Mouse (Mus musculus): ENCODE data around the gene Pawr. TPM values are rescaled to one million over a fixed set of nuclear protein-coding genes. Genes with fewer than 3 reads are reported as not detected.

Pawr gene
- polyA plus RNA-seq, 1 experiment: 46.2 TPM

DNA sequence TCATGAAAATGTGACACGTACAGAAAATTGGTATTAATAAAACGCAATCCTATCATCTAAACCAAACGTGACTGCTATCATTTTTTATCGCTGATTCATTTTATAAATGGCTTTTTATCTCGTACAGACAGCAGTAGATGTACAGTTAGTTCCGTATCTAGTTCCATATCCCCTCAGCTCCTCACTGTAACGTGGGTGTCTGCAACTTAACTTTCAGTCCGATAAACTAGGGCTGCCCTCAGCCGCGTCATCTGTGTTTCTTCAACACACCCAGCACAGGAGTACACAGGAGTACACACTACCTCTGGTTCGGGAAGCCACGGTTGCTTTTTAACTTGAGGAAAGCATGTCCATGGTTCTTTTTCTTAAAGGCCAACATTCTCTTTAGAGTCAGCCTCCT lies 63.3 kb downstream of the Pawr start:
- no peaks in the 10 kb centered on the region for H3K4me1 ChIP-seq (ENCODE audit: control insufficient read depth, insufficient read depth, low read length)
- no peak overlapping the region for H3K4me3 ChIP-seq (ENCODE audit: insufficient read depth, low read length)
- no peak overlapping the region for H3K27ac ChIP-seq (ENCODE audit: insufficient read depth, low read length)
- no peak for TF ChIP-seq CTCF (IDR thresholded peaks at IDR 0.05; ENCODE audit: borderline replicate concordance, insufficient read depth, low read length)

DNA sequence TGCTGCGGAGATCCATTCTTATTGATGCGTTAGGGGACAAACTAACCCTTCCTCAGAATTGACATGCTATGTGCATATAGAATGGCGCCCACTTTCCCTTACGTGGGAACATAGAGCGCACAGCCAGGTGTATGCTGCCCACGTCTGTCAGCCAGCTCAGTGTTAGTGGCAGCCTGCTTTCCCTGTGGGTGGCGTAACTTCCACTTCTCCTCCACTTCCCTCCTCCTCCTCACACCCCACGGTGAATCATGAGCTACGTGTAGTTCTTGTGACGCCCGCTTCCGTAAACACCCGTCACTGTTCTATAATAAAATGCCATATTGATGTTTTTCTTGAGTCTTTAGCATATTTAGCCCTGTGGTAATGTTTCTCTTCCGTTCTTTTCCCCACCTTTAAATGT lies 63.7 kb downstream of the Pawr start:
- no peak overlapping the region for H3K4me3 ChIP-seq (ENCODE audit: insufficient read depth, low read length)
- H3K4me1 ChIP-seq (ENCODE audit: control insufficient read depth, insufficient read depth, low read length): no peaks in the 10 kb centered on the region
- no peak overlapping the region for H3K27ac ChIP-seq (ENCODE audit: insufficient read depth, low read length)
- no peak for TF ChIP-seq CTCF (IDR thresholded peaks at IDR 0.05; ENCODE audit: borderline replicate concordance, insufficient read depth, low read length)
- TF ChIP-seq POLR2A (IDR thresholded peaks at IDR 0.05; ENCODE audit: low read depth, low read length): no peak

DNA sequence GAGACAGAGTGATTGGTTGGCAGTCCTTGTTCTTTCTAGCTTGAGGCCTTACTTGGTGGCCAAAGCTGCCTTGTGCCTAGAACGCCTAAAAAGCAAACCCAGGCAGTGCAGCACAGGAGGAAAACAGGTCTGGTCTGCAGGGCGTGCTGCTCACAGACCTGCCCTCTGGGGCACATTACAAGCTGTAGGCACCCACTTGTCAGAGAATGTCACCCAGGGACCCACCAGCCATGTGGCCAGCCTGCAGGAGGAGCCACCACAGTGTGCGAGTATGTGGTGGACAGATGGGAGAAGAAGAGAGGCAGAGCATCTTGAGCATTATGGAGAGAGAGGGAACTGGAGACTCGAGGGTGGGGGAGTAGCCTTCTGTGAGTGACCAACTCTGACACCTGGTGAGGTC lies 70.8 kb downstream of the Pawr start:
- no peak for TF ChIP-seq CTCF (IDR thresholded peaks at IDR 0.05; ENCODE audit: borderline replicate concordance, insufficient read depth, low read length)
- no peak for TF ChIP-seq POLR2A (IDR thresholded peaks at IDR 0.05; ENCODE audit: low read depth, low read length)
- no peak overlapping the region for H3K4me3 ChIP-seq (ENCODE audit: insufficient read depth, low read length)
- H3K4me1 ChIP-seq (ENCODE audit: control insufficient read depth, insufficient read depth, low read length): no peaks in the 10 kb centered on the region
- no peak overlapping the region for H3K27ac ChIP-seq (ENCODE audit: insufficient read depth, low read length)

DNA sequence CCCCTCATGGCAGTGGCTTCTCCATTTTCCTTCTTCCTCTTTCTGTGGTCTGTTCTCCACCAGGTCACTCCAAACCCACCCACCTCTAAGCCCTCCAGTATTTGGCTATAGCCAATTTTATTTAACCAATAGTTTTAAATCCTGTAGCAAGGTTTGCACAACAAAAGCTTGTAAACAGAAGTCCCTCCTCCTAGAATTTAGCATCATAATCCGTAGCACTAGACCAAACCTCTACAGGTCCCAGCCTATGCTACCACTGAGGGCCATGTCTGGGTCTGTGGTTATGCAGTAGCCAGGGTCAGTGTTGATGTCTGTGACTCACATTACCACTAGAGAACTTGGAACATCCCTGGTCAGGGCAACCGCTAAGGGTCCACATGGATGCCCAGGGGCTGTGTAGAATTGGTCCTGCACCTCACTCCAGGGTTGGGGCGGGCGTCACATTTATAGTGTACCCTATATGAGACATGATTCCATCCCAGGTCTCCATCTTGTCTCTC lies 71.5 kb downstream of the Pawr start:
- TF ChIP-seq CTCF (IDR thresholded peaks at IDR 0.05; ENCODE audit: borderline replicate concordance, insufficient read depth, low read length) (no peak), POLR2A (IDR thresholded peaks at IDR 0.05; ENCODE audit: low read depth, low read length) (no peak)
- H3K4me1 ChIP-seq (ENCODE audit: control insufficient read depth, insufficient read depth, low read length): no peaks in the 10 kb centered on the region
- H3K4me3 ChIP-seq (ENCODE audit: insufficient read depth, low read length): no peak overlapping the region
- no peak overlapping the region for H3K27ac ChIP-seq (ENCODE audit: insufficient read depth, low read length)

DNA sequence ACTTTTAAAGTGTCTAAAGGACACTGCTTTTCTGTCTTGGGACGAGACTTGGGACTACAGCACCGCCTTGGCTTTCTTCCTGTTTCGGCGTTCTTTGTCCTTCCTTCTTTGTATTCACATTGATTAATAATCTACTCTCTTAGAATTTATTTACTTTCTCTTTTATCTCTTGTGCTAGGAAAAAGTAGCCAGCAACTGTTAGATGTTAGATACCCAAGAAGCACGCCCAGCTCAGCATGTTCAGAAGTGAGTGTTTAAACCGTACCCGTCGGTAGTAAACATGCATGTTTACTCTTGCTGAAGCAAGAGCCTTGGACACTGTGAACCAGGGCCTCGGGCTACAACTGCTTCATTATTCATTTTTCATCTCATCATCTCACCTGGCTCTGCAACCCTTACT lies 72.2 kb downstream of the Pawr start:
- Histone ChIP-seq H3K4me1 (ENCODE audit: control insufficient read depth, insufficient read depth, low read length) (no peaks in the 10 kb centered on the region), H3K27ac (ENCODE audit: insufficient read depth, low read length) (no peak overlapping the region), H3K4me3 (ENCODE audit: insufficient read depth, low read length) (no peak overlapping the region)
- TF ChIP-seq POLR2A (IDR thresholded peaks at IDR 0.05; ENCODE audit: low read depth, low read length) (no peak), CTCF (IDR thresholded peaks at IDR 0.05; ENCODE audit: borderline replicate concordance, insufficient read depth, low read length) (no peak)

DNA sequence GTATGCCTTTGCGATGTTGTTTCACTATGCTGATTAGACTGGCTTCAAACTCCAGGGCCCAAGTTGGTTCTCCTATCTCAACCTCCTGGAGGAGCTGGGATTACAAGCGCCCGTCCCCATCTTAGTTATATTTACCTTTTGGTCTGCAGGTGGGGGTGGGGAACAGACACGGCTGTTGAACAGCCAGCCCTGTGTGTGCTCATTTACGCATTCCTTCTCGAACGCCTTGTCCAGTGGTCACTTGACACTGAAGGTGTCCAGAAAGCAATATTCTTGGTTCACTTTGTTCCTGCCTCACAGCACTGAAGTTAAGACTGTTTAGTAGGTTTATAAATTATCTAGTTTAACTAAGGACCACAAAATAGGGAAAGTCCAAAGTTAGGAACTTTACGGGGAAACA lies 73.2 kb downstream of the Pawr start:
- TF ChIP-seq CTCF (IDR thresholded peaks at IDR 0.05; ENCODE audit: borderline replicate concordance, insufficient read depth, low read length) (no peak), POLR2A (IDR thresholded peaks at IDR 0.05; ENCODE audit: low read depth, low read length) (no peak)
- no peaks in the 10 kb centered on the region for H3K4me1 ChIP-seq (ENCODE audit: control insufficient read depth, insufficient read depth, low read length)

DNA sequence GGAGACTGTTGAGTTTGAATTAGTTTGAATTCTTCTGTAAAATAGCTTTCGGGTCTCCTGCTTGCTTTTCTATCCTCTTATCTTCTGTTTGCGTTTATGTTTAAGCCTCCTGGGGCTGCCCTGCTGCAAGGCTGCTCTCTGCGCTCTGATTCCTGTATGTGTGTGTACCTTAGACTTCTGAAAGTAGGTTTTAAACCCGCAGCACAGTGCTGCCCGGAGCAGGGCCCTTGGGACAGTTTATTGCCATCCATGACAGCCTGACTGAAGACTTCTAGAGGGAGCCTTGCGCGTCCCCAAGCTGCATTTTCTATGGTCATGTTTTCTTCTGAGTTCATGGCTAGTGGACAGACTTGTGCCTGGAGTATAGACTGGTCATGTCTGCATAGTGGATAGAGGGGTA lies 74.0 kb downstream of the Pawr start:
- Histone ChIP-seq H3K4me3 (ENCODE audit: insufficient read depth, low read length) (no peak overlapping the region), H3K4me1 (ENCODE audit: control insufficient read depth, insufficient read depth, low read length) (no peaks in the 10 kb centered on the region), H3K27ac (ENCODE audit: insufficient read depth, low read length) (no peak overlapping the region)
- TF ChIP-seq POLR2A (IDR thresholded peaks at IDR 0.05; ENCODE audit: low read depth, low read length) (no peak), CTCF (IDR thresholded peaks at IDR 0.05; ENCODE audit: borderline replicate concordance, insufficient read depth, low read length) (no peak)

More for the DNA sequence above, 73.2 kb downstream of the Pawr start:
- no peak overlapping the region for H3K27ac ChIP-seq (ENCODE audit: insufficient read depth, low read length)
- no peak overlapping the region for H3K4me3 ChIP-seq (ENCODE audit: insufficient read depth, low read length)

DNA sequence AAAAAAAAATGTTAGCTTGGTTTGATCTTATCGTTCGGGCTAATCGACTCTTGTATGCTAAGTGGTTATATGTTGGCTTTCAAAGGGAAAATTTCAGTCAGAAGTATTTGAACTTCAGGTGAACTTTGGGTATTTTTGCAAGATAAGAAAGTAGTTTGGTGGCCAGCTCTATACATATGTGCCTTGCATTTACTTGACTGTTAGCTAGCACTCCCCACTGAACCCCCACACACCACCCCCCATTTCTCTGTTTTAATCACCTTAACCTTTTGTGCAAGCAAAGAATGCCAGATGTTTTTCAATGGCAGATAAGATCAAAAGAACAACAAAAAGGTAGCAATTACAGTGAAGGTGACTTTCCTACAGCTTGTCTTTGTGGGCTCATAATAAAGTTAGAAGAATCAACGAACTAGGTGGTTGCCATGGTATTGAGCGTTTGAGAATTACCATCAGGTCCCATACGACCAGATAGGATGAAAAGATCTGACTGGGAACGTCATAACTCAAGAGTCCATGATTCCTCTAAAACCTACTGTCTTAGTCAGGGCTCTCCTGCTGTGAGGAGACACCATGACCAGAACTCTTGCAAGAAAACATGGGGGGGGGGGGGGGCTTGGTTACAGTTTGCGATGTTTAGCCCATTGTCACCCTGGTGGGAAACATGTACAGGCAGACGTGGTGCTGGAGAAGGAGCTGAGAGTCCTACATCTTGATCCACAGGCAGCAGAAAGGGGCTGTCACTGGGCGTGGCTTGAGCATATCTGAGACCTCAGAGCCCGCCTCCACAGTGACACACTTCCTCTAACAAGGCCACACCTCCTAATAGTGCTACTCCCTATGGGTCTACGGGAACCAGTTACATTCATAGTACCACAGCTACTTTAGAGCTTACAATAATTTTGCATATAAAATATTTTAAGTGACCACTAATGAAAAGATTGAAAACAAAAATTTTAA lies 75.2 kb downstream of the Pawr start:
- TF ChIP-seq POLR2A (IDR thresholded peaks at IDR 0.05; ENCODE audit: low read depth, low read length): no peak
- no peak for TF ChIP-seq CTCF (IDR thresholded peaks at IDR 0.05; ENCODE audit: borderline replicate concordance, insufficient read depth, low read length)
- H3K4me1 ChIP-seq (ENCODE audit: control insufficient read depth, insufficient read depth, low read length): no peaks in the 10 kb centered on the region
- H3K4me3 ChIP-seq (ENCODE audit: insufficient read depth, low read length): no peak overlapping the region
- no peak overlapping the region for H3K27ac ChIP-seq (ENCODE audit: insufficient read depth, low read length)

DNA sequence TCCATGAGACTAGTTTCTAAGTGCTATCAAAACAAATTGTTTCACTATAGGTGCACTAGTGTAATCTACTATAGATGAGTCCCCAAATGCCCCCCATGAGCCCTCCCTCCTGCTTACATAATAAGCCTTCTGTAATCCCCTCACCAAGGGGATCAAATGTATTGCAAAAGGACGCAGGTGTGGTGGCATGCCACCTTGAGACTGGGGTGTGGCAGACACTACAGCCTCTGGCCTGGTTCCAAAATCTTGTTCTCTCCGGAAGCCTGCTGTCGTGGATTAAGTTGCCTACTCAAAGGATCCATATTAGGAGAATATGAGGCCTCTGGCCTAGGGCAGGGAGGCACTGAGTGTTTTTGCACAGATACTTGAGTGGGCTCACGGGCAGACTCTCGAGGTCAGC lies 76.1 kb downstream of the Pawr start:
- H3K27ac ChIP-seq (ENCODE audit: insufficient read depth, low read length): no peak overlapping the region
- H3K4me3 ChIP-seq (ENCODE audit: insufficient read depth, low read length): no peak overlapping the region
- no peak for TF ChIP-seq CTCF (IDR thresholded peaks at IDR 0.05; ENCODE audit: borderline replicate concordance, insufficient read depth, low read length)
- TF ChIP-seq POLR2A (IDR thresholded peaks at IDR 0.05; ENCODE audit: low read depth, low read length): no peak
- no peaks in the 10 kb centered on the region for H3K4me1 ChIP-seq (ENCODE audit: control insufficient read depth, insufficient read depth, low read length)

DNA sequence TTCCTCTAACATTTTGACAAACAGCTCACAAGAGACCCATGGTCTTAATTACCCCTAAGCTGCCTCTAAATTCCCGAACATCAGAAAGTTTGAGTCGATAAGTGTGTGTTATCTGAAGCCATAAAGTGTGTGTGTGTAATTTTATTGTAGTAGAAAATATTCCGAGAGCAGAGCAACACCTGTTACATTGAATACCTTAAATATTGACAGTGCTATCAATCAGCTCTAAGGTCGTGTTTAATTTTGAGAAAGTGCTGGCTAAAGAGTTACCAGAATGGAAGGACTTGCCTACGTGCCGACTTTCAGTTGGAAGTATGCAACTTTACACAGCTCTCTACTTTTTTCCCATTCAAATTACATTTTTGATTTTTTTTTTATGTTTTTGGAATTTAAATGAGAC lies 76.5 kb downstream of the Pawr start:
- Histone ChIP-seq H3K4me3 (ENCODE audit: insufficient read depth, low read length) (no peak overlapping the region), H3K4me1 (ENCODE audit: control insufficient read depth, insufficient read depth, low read length) (no peaks in the 10 kb centered on the region), H3K27ac (ENCODE audit: insufficient read depth, low read length) (no peak overlapping the region)
- TF ChIP-seq CTCF (IDR thresholded peaks at IDR 0.05; ENCODE audit: borderline replicate concordance, insufficient read depth, low read length) (no peak), POLR2A (IDR thresholded peaks at IDR 0.05; ENCODE audit: low read depth, low read length) (no peak)

All from embryonic fibroblast, embryonic 13.5 days (primary cell).